Mouse (Mus musculus) testis, adult 2 months (tissue): ENCODE data around the gene 5330417H12Rik. TPM values are rescaled to one million over a fixed set of nuclear protein-coding genes. Genes with fewer than 3 reads are reported as not detected.

Experiments
- H3K27ac ChIP-seq: fragments of 200-500 bp; 2 replicates; pipeline ENCODE4 v1.5.1; 2012; ENCODE audit warnings: low read depth, low read length; ENCODE audit not compliant: control insufficient read depth, insufficient read depth
- H3K27me3 ChIP-seq: fragments of 200-500 bp; 2 replicates; pipeline ENCODE4 v1.6.1; 2012; ENCODE audit warnings: mild to moderate bottlenecking, low read length, moderate library complexity; ENCODE audit not compliant: control insufficient read depth, insufficient read depth
- H3K36me3 ChIP-seq: fragments of 200-500 bp; 2 replicates; pipeline ENCODE4 v1.6.1; 2012; ENCODE audit warnings: mild to moderate bottlenecking, low read length; ENCODE audit not compliant: control insufficient read depth, insufficient read depth
- H3K4me1 ChIP-seq: fragments of 200-500 bp; 2 replicates; pipeline ENCODE4 v1.6.1; 2012; ENCODE audit warnings: low read length; ENCODE audit not compliant: control insufficient read depth, insufficient read depth
- H3K4me3 ChIP-seq: fragments of 200-500 bp; 2 replicates; pipeline ENCODE4 v1.5.1; 2012; ENCODE audit warnings: low read depth, mild to moderate bottlenecking, low read length, moderate library complexity, mixed read lengths; ENCODE audit not compliant: control insufficient read depth
- CTCF ChIP-seq: fragments of 200-500 bp; IDR thresholded peaks from 2 replicates; pipeline ENCODE4 v1.5.1; 2012; ENCODE audit warnings: low read depth, mild to moderate bottlenecking, inconsistent platforms, low read length, moderate library complexity; ENCODE audit not compliant: control insufficient read depth, insufficient read depth, insufficient replicate concordance
- POLR2A ChIP-seq: fragments of 200-500 bp; IDR thresholded peaks from 2 replicates; pipeline ENCODE4 v1.6.1; 2012; ENCODE audit warnings: low read depth, mild to moderate bottlenecking, inconsistent platforms, low read length, moderate library complexity; ENCODE audit not compliant: control insufficient read depth
- polyA plus RNA-seq: library from polyadenylated mRNA; depleted of rRNA; stranded (reverse); fragments of >200 nt; gene quantifications from 2 replicates; pipeline ENCODE4 v1.2.3, GENCODE M21; 2012; rRNA removed

5330417H12Rik gene
- not detected in 2 replicates for polyA plus RNA-seq

GRCm38 (mm10) chr7:107625061-107625460 is at the start of gene 5330417H12Rik:
5330417H12Rik (minus strand) TSS chr7:107625161.
- no peak within 1 kb of the TSS for H3K27ac ChIP-seq
- no peaks in the 10 kb centered on the region for H3K4me1 ChIP-seq
- H3K4me3 ChIP-seq: no peak within 1 kb of the TSS
- no peaks in the 10 kb centered on the region for H3K36me3 ChIP-seq
- no peak for TF ChIP-seq POLR2A
- no peak for TF ChIP-seq CTCF
- no peaks in the 10 kb centered on the region for H3K27me3 ChIP-seq

- TF ChIP-seq POLR2A: no peak
- no peak for TF ChIP-seq CTCF
- Histone ChIP-seq H3K27ac (no peak overlapping the region), H3K4me3 (no peak overlapping the region), H3K27me3 (no peaks in the 10 kb centered on the region), H3K4me1 (no peaks in the 10 kb centered on the region), H3K36me3 (no peaks in the 10 kb centered on the region)
Observed at GRCm38 (mm10) chr7:107668514-107668913, 43.6 kb upstream of the 5330417H12Rik start.

GRCm38 (mm10) chr7:107666262-107666902 is 41.4 kb upstream of the 5330417H12Rik start:
- Histone ChIP-seq H3K36me3 (no peaks in the 10 kb centered on the region), H3K27me3 (no peaks in the 10 kb centered on the region), H3K27ac (peak overlapping the region; percentile 41), H3K4me3 (peak overlapping the region; percentile 2), H3K4me1 (no peaks in the 10 kb centered on the region)
- TF ChIP-seq POLR2A (peak; percentile 15; the same call in 1 of the 2 replicates), CTCF (no peak)

GRCm38 (mm10) chr7:107665586-107666261 is 40.8 kb upstream of the 5330417H12Rik start:
- Histone ChIP-seq H3K4me3 (peak overlapping the region; percentile 2), H3K27me3 (no peaks in the 10 kb centered on the region), H3K4me1 (no peaks in the 10 kb centered on the region), H3K36me3 (no peaks in the 10 kb centered on the region), H3K27ac (peak overlapping the region; percentile 41)
- TF ChIP-seq CTCF (no peak), POLR2A (no peak)

GRCm38 (mm10) chr7:107665221-107665585 is 40.2 kb upstream of the 5330417H12Rik start:
- Histone ChIP-seq H3K27ac (peak overlapping the region; percentile 61), H3K4me1 (no peaks in the 10 kb centered on the region), H3K36me3 (no peaks in the 10 kb centered on the region), H3K27me3 (no peaks in the 10 kb centered on the region), H3K4me3 (no peak overlapping the region)
- TF ChIP-seq POLR2A (no peak), CTCF (no peak)

- Histone ChIP-seq H3K4me3 (no peak overlapping the region), H3K27ac (peak overlapping the region; percentile 61), H3K27me3 (no peaks in the 10 kb centered on the region), H3K4me1 (no peaks in the 10 kb centered on the region), H3K36me3 (no peaks in the 10 kb centered on the region)
- TF ChIP-seq POLR2A (no peak), CTCF (no peak)
Observed at GRCm38 (mm10) chr7:107664063-107665056, 39.4 kb upstream of the 5330417H12Rik start.

- no peaks in the 10 kb centered on the region for H3K36me3 ChIP-seq
- no peak for TF ChIP-seq CTCF
- no peak for TF ChIP-seq POLR2A
- no peaks in the 10 kb centered on the region for H3K27me3 ChIP-seq
- H3K4me3 ChIP-seq: no peak overlapping the region
- no peaks in the 10 kb centered on the region for H3K4me1 ChIP-seq
- H3K27ac ChIP-seq: no peak overlapping the region
Observed at GRCm38 (mm10) chr7:107663621-107664020, 38.7 kb upstream of the 5330417H12Rik start.

GRCm38 (mm10) chr7:107661843-107662281 is 36.9 kb upstream of the 5330417H12Rik start:
- H3K36me3 ChIP-seq: no peaks in the 10 kb centered on the region
- TF ChIP-seq CTCF (no peak), POLR2A (no peak)
- no peaks in the 10 kb centered on the region for H3K27me3 ChIP-seq
- H3K4me1 ChIP-seq: no peaks in the 10 kb centered on the region
- H3K4me3 ChIP-seq: no peak overlapping the region
- H3K27ac ChIP-seq: no peak overlapping the region
